Mouse (Mus musculus) left cerebral cortex, postnatal 4 days (tissue): ENCODE measurements around the gene Gas2l3. TPM values are rescaled to one million over a fixed set of nuclear protein-coding genes. Genes with fewer than 3 reads are reported as not detected.

Experiments
- DNase-seq: peaks from one replicate; pipeline ENCODE4 v3.0.0-alpha.2; 2022
- intact Hi-C: fragments of 180-260 bp; cut with DNase I; formaldehyde crosslinking; loops from one replicate; pipeline ENCODE4 v1.15.1; 2025
- total RNA-seq, 2 experiments: library from RNA; stranded (reverse); gene quantifications; 2 replicates each; pipeline ENCODE4 v1.2.3; 2021

Gene Gas2l3
- total RNA-seq, 2 experiments from 2014 or later: 4.8 to 6.3 TPM

DNA sequence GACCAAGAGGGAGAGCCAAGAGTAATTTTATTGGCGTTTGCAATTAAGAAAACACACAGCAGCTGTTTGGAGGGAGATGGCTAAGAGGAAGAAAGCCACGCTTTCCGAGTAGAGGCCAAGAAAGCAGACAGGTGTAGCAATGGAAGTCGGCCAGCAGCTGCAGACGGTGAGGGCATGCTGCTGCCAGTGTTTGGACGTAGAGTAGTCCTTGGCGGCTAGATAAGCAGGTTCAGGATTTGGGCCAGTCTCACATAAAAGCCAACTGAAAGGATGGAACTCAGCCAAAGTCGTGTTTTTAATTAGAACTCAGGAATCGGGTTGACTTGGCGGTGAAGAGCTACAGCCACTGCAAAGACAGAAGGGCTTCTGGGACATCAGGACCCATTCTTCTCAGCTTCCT, 6.6 kb upstream of the Gas2l3 start:
- DNase-seq: peak; percentile 77
- intact Hi-C loops: loop anchor here (10.0 kb wide), 1 partner anchor 116 kb away; no protein-coding TSS in a partner anchor

DNA sequence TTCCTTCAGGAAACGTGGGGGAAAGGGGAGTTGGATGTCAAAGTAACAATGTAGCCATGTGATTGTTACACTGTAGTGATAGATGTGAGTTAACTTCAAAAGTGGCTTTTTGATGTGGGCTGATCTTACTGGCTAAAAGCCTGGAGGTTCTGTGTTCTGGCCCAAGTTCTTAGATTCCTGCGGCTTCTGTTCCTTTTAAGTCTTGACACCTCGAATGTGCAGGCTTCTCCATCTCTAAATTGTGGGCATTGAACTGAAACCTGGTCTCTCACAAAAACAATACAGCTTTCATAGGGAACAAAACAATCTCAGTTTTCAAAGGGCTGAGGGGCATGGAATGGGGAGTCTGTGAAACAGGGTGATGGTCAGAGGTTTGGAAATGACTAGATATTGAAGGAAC, 614 bp upstream of the Gas2l3 start:
- intact Hi-C loops: no loop called here
- no peak for DNase-seq

DNA sequence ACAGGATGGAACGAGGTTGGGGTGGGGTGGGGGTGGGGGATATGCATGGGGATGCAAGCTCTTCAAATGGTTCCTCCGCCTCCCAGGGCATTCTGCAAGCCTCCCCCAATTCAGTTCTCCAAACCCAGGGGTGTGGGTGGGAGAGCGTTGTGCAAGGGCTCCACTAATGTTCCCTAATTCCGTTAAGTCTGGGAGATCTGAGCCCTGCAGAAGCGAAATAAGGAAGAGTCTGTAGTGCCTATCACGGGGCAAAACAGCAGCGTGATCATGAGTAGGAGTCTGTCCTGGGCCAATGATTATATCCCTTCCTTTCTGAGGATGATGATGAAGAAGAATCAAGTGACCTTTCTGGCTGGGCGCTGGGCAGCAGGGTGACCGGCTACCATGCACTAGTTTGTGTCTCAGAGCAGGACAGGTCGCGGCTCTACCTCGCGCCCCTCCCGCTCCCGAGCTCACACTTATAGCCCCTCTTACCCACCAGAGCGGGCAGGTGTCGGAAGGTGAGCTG, 598 bp downstream of the Gas2l3 start:
- intact Hi-C loops: no loop called here

DNA sequence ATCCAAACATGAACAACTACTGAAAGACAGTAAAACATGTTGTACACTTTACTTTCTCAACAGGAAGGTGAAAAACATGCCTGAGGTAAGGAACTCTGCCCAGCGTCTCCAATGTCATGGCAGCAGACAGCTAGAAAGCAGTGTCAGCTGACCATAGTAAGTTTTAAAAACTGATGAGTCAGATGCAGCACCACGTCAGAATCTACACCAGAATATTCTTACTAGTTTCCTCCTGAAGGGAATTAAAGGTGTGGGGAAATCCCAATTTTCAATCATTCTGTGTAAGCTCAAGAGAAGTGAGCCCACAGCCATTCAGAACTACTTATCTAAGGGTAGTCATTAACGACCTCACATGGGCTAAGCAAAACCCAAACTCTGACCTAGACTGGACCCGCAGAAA, 1.1 kb downstream of the Gas2l3 start:
- intact Hi-C loops: no loop called here
- DNase-seq: no peak

More for the DNA sequence above, 598 bp downstream of the Gas2l3 start:
- DNase-seq: peak; percentile 6

DNA sequence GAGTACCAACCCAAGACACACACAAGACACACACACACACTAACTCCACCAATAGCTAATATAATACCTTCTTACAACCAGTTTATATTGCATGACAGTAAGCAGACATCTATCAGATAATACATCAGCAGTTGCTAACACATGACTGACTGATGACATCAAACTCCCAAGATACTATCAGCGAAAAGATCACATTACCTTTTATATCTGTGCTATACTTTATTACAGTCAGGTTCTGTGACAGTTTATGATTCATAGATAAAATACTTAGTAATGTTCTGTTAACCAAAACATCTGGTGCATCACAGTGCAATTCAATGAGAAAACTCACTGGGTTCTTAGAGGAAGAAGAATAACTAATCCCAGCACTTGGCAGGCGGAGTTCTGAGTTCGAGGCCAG, 1.8 kb downstream of the Gas2l3 start:
- no peak for DNase-seq
- intact Hi-C loops: no loop called here

DNA sequence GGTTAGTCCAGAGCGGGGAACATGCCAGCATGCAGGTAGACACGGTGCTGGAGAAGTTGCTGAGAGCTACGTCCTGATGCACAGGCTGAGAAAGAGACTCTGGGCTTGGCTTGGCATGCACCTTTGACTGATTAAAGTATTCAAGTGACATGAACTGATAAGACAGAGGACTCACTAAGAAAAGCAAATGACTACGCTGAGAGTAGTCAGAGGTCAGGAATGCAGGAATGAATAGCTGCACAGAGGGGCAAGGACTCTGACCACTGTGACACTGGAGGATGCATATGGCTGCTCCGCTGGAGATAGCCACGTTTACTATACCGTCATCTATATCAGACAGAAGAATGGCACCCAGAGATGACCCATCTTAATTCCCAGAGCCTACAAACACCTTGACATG, 4.4 kb downstream of the Gas2l3 start:
- DNase-seq: no peak
- intact Hi-C loops: no loop called here

DNA sequence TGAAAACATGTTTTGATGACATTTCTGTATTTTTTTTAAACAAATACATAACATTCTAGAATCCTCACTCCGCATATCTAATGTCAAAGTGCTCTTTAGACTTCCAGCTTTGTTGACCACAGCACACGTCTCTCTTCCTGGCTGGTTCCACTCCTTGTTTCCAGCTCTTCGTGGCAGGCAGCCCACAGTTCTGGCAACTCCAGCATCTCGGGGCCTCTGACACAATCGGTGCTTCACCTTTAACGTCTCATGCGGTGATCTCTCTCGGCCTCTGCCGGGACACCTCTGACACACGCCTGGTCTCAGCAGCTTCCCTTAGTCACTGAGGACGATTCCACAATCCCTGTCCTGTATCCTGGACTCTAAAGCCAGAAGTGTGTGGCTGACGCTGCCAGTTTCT, 5.8 kb downstream of the Gas2l3 start:
- intact Hi-C loops: no loop called here

DNA sequence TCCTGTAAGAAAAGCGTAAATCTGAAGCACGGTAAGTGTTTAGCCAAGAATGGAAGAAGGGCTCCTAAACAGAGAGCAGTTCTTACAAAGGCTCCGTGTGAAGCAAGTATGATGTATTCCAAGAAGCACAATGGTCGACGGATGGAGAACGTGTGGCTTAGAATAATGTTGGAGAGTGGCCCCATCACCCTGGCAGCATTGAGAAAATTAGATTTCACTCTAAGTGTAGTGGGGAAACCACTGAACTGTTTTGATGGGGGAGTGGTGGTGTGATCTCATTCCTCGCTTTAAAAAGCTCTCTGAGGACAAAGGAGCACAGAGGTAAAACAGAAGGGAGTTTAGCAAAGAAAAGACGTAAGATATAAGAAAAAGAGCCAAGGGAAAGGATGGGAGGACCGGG, 6.3 kb downstream of the Gas2l3 start:
- no peak for DNase-seq
- intact Hi-C loops: no loop called here

More for the DNA sequence above, 5.8 kb downstream of the Gas2l3 start:
- DNase-seq: peak; percentile 38

DNA sequence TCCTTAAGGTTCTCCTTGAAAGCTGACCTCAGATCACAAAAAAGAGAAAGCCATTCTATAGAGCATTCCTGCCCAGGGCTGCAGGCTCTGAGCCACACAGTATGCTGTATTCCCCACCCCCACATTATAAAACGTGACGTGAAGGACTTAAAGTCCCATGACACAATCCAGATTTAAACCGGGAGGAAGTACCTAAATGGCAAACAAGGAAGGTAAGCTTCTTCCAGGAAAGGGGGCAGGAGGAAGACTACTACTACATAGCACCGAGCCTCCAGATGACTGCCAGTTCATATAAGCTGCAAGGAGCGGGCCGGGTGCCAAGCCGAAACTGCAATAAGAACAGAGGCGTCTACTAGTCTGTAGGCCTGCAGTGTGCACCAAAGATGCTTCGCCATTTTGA, 7.8 kb downstream of the Gas2l3 start:
- intact Hi-C loops: no loop called here
- DNase-seq: peak; percentile 67

DNA sequence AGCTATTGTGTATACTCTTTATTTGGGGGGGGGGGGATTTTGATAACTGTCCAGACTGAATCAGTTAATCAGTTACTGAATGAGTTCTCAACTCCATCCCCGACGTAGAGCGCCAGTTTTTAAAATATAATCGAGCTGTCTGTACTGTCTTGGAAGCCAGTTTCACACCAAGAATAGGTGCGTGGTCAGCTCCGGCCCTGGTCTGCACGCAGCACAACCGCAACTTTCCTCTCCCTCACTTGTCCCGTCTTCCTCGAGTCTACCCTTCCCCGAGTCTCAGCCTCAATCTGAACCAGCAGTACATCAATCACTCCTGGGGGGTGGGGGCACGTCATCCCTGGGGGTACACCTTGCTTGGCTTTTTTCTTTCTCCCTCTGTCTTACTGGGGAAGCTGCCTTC, 8.4 kb downstream of the Gas2l3 start:
- no peak for DNase-seq
- intact Hi-C loops: no loop called here

DNA sequence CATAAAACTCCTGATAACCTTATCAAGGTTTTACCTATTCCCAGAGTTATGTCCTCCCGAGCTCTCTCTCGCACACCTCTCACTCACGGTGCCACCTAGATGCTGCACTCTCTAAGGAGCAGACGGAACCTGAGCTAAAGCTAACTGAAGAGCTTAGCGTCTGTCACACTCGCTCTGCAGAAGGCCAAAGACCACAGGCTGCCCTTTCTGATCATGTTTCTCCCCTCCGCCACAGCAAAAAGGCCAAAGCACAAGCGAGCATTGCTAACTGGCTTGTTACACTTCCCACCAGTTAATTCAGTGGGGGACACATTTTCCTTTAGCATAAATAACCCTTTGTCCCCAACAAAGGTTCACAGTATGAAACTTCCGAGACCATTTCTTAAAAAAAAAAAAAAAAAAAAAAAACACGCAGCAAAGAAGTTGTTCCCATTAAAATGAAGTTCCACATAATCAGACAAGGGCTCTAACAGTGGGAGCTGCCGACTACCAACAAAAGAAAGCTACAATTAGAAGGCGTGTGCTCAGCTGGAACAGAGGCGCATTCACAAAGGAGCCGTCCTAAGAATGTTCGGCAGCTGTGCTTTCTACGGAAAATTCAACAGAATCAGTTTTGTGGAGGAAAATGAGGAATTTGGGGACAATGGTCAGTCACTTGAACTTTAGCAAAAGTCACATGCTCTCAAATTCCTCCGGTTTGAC, 9.1 kb downstream of the Gas2l3 start:
- intact Hi-C loops: no loop called here

DNA sequence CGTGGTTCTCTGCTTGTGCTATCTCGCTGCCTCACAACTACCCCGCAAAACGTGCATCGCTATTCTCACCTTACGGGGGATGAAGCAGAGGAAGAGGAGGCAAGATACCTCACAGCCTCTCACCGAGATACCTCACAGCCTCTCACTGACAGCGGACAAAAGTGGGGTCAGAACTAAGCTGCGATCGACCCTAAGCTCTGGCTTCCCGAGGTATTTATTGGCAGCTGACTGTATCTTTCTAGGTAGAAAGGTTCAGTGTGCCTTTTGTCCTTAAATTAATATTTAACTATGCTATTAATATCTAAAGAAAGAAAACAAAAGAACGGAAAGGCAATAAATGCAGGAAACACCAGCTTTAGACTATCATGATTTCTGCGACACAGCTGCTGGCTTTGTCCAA, 11.0 kb downstream of the Gas2l3 start:
- no peak for DNase-seq
- intact Hi-C loops: no loop called here

More for the DNA sequence above, 9.1 kb downstream of the Gas2l3 start:
- DNase-seq: no peak

DNA sequence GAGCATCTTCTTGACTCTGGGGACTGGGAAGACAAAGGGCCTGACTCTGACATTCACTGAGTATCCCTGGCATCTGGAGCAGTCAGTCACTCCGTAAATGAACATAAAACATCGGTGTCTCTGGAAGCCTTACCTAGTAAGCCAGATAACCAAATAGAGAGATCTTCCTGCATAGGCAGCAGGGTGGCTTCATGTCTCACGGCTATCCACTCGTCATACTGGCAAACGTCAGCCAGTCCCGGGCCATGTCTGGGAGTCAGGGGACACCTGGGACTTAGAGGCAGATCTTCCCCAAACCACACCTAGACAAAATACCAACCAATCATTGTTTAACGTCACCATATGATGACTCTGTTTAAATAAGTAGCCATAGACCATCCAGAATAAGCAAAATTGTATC, 13.0 kb downstream of the Gas2l3 start:
- intact Hi-C loops: no loop called here
- no peak for DNase-seq

DNA sequence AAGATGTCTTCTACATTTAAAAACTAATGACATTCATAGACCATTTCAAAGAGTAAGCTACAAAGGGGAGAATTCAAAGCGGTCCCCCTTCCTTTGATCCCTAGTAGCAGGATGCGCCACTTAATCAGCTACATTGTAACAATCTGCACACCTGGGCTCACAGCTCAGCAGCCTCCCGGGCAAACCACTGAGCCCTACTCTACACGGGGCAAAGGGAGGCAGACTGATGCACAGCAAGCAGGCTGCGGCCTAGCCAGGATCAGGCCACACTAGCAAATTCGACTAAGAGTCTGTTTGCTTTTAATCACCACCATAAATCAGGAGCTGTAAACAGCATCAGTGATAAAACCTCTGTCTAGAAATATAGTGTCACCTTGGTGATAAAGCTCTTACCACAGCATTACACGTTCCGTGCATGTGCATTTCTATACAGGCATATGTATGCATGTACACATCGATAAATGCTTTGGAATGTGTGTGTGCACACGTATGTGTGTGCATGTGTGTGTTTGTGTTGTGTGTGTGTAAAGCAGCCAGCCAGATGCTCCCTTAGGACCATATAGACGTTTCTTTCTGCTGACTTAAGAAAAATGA, 18.9 kb downstream of the Gas2l3 start:
- intact Hi-C loops: no loop called here
- no peak for DNase-seq

DNA sequence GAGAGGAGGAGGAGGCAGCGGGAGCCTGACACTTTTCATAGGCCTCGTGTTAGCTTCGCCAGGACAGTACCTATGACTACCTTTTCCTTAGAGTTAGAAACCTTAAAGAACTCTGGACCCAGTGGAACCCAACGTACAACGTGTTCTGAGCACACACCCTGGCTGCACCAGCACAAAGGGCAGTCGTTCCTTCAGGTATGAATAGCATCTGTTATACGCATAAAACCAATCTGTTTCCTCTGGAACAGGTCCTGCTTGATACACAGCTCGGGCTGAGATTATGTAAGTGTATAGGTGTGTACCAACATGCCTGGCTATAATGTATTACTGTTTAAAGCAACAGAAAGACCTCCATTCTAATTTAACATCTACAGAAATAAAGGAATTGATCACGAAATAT, 19.6 kb downstream of the Gas2l3 start:
- intact Hi-C loops: no loop called here
- DNase-seq: no peak

DNA sequence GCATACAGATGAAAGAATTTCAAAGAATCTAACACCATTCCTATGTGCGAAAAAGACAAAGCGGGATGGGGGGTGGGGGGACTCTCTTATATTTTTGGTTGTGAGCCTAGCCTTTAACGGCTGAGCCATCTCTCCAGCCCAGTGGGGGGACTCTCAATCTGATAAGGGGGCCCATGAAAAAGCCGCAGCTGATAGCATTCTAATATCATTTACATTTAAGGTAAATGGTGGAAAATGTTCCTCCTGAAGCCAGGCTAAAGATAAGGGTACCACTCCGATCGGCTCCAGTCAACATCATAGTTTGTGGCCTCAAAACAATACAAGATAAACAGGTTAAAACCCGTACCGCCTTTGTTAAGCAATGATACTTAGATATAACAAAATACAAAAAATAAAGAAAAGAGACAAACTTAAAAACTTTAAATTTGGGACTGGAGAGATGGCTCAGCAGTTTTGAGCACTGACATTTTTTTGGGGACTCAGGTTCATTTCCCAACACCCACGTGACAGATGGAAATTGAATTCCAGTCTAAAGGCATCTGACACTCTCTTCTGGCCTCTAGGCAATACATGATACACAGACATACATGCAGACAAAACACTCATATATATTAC, 20.5 kb downstream of the Gas2l3 start:
- no peak for DNase-seq
- intact Hi-C loops: no loop called here

DNA sequence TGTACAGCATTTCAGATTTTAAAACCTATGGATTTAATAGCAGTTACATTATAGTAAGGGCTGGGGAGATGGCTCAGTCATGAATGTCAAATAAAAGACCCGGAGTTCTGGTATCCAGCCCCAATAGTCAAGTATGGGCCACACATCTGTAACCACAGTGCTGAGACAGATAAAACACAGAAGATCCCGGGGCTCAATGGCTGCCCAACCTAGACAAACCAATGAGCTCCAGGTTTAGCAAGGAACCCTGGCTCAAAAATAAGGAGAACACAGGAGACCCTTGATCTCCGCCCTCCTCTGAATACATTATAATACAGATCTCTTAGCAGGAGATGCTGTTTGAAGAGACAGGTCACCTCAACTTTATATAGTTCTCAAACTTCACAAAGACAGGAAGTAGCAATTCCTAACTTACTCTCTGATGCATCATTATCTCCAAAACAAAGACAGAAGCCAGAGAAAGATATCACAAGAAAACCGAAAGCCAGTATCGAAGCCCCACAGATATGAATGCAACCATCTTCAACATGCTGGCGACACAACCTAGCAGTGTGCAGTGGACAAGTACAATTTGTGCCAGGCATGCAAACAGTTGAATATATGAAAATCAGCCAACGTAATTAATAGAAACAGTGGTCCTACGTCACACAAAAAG, 21.1 kb downstream of the Gas2l3 start:
- intact Hi-C loops: no loop called here

DNA sequence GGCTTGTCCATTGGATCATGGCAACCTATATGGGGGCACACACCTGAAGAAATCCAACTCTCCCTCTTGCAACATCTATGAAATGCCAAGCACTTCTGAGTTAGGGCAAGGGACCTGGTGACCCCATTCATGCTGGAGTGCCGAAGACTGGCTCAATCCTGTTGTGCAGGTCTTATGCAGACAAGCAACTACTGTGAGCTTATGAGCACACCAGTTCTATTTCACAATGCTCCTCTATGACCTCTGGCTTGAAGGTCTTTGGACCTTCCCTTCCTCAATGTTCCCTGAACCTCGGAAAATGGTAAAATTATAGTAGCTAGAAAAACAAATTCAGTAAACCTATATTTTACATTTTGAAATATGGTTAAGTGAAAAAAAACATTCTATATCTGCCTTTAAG, 25.8 kb downstream of the Gas2l3 start:
- no peak for DNase-seq
- intact Hi-C loops: no loop called here

More for the DNA sequence above, 21.1 kb downstream of the Gas2l3 start:
- no peak for DNase-seq

DNA sequence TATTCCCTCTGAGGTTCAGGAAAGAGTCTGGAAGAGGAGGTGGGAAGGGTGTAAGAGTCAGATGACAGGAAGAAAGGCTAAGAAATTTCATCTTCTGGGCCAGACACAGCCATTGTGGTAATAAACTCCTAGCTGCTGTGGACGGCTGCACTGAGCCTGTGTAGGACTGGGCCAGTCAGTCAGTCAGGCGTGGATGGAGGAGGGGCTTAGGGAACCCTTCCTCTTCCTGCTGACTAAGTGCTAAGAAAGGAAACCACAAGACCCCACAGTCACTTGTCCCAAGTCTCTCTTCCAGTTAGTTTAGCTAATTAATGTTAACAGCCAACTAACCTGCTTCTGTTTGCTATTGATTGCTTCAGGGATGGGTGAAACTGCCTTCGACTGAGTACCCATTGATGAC, 28.3 kb downstream of the Gas2l3 start:
- no peak for DNase-seq
- intact Hi-C loops: no loop called here

DNA sequence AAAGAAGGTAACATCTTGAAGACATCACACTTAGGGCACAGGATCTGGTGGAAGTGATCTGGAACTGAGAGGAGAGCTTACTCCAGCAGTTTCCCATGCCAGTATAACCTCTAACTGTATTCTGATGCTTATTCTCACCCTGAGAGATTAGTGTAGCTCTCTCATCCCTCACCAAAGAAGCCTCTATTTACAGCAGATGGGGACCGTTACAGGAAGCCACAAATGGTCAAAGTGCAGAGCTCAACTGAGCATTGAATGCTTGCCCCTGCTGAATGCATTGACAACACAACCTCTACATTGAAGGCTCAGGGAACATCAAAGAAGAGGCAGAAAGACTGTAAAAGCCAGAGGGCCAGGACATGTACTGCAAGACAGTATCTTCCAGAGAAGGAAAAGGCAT, 36.2 kb downstream of the Gas2l3 start:
- intact Hi-C loops: no loop called here
- no peak for DNase-seq

DNA sequence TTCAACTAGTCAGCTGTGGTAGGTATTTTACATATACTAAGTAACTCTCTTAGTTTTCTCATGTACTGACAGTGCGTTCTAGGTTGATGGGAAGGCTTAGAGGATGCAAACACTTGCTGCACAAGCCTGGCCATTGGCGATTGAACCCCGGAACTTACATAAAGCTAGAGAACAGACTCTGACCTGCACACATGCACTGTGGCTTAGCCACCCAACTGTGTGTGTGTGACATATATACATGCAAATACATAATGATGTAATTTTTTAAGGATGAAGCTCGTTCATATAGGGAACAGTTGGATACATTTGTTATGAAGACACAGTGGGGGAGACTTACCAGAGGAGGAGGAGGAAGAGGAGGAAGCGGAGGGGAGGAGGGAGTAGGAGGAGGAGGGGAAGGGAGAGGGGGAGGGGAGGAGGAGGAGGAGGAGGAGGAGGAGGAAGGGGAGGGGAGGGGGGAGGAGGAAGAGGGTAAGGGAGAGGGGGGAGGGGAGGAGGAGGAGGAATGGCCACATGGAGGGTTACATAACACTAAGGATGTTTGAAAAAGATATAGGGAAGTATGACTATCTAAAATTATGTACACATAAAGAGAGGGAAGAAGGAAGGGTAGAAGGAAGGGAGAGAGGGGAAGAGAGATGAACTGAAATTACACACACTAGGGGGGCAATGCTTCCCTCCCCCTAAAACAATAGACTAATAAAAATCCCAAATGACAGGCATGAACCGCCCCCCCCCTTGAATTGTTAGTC, 36.9 kb downstream of the Gas2l3 start:
- no peak for DNase-seq
- intact Hi-C loops: no loop called here
